Comparison of ENCODE assay signal across 24 mouse cellular contexts in genomic region chr3:38900839-38901238, GRCm38 (mm10). TPM values are rescaled to one million over a fixed set of nuclear protein-coding genes. Genes with fewer than 3 reads are reported as not detected.
A peak's percentile ranks its signal among the peaks of the same experiment; 100 is the strongest.
DNase-seq lines count a peak whose midpoint lies in the region; ATAC-seq and TF ChIP-seq lines count a peak whose summit lies in the region.
"Had no signal": no experiment of that assay in that cellular context is flagged by ENCODE, and none has a peak within 500 bp of the region (broad histone marks: within the 10 kb centered on the region; RNA-seq: fewer than 3 reads in every experiment).

No protein-coding gene starts in this region.

- no peak overlapping the region for H3K4me3 ChIP-seq in forebrain, embryonic 12.5 days (replicated peaks)
- no peak overlapping the region for H3K4me3 ChIP-seq in forebrain, postnatal 0 days (ENCODE audit: low read depth, low read length)
- no peak overlapping the region for H3K4me3 ChIP-seq in neural tube, embryonic 15.5 days (replicated peaks)
- no peak overlapping the region for H3K4me3 ChIP-seq in lung, postnatal 0 days (ENCODE audit: low read depth, low read length)
- H3K4me3 ChIP-seq: embryonic facial prominence, embryonic 13.5 days; heart, embryonic 10.5 days had no signal

- H3K4me2 ChIP-seq in forebrain, embryonic 12.5 days, result no peak overlapping the region
- H3K4me2 ChIP-seq in forebrain, postnatal 0 days (ENCODE audit: low read depth), result no peak overlapping the region
- no peak overlapping the region for H3K4me2 ChIP-seq in neural tube, embryonic 15.5 days
- H3K4me2 ChIP-seq in lung, postnatal 0 days (replicated peaks; ENCODE audit: low read depth, low read length), result no peak overlapping the region

- no peak for DNase-seq in forebrain, postnatal 0 days
- DNase-seq in neural tube, embryonic 10.5 days (ENCODE audit: extremely low spot score, low spot score), result peak; percentile 11
- DNase-seq in R1 (ENCODE audit: low read depth, low spot score), result peak; percentile 9
- no peak for DNase-seq in lung, postnatal 0 days (ENCODE audit: low spot score)
- DNase-seq: adrenal gland, adult 8-10 months; adrenal gland, postnatal 36 days; cerebellum, adult 11 months; cerebellum, adult 8-10 months; cerebellum, postnatal 14 days; gastrocnemius, postnatal 10 days; heart, adult 18-20 months; heart, postnatal 10 days; heart, postnatal 4 days; kidney, adult 8-10 months had no signal

- H3K36me3 ChIP-seq in forebrain, embryonic 12.5 days (replicated peaks), result peaks cover 9% of the 10 kb centered on the region
- no peaks in the 10 kb centered on the region for H3K36me3 ChIP-seq in forebrain, postnatal 0 days (ENCODE audit: insufficient read depth)
- H3K36me3 ChIP-seq in neural tube, embryonic 15.5 days, result no peaks in the 10 kb centered on the region
- no peaks in the 10 kb centered on the region for H3K36me3 ChIP-seq in lung, postnatal 0 days (ENCODE audit: insufficient read depth, low read length)

- no peak overlapping the region for H3K27ac ChIP-seq in forebrain, embryonic 12.5 days
- H3K27ac ChIP-seq in forebrain, postnatal 0 days (ENCODE audit: low read depth, low read length), result no peak overlapping the region
- H3K27ac ChIP-seq in neural tube, embryonic 15.5 days (replicated peaks), result no peak overlapping the region
- H3K27ac ChIP-seq in lung, postnatal 0 days (ENCODE audit: low read length), result no peak overlapping the region
- H3K27ac ChIP-seq: embryonic facial prominence, embryonic 13.5 days; heart, embryonic 10.5 days had no signal

- peaks cover 9% of the 10 kb centered on the region for H3K4me1 ChIP-seq in forebrain, embryonic 12.5 days
- peaks cover 4% of the 10 kb centered on the region; the same call in 1 of the 2 replicates for H3K4me1 ChIP-seq in forebrain, postnatal 0 days (ENCODE audit: insufficient read depth)
- H3K4me1 ChIP-seq in neural tube, embryonic 15.5 days, result peaks cover 57% of the 10 kb centered on the region
- no peaks in the 10 kb centered on the region for H3K4me1 ChIP-seq in lung, postnatal 0 days (ENCODE audit: insufficient read depth, low read depth, low read length)

- TF ChIP-seq EP300 in lung, postnatal 0 days (IDR thresholded peaks at IDR 0.05), result no peak

- H3K9me3 ChIP-seq in forebrain, embryonic 12.5 days, result no peaks in the 10 kb centered on the region
- H3K9me3 ChIP-seq in forebrain, postnatal 0 days (ENCODE audit: low read length), result no peaks in the 10 kb centered on the region
- no peaks in the 10 kb centered on the region for H3K9me3 ChIP-seq in neural tube, embryonic 15.5 days (replicated peaks)
- no peaks in the 10 kb centered on the region for H3K9me3 ChIP-seq in lung, postnatal 0 days (ENCODE audit: low read length)
- H3K9me3 ChIP-seq: embryonic facial prominence, embryonic 13.5 days; heart, embryonic 10.5 days had no signal

- TF ChIP-seq CTCF in forebrain, postnatal 0 days (IDR thresholded peaks at IDR 0.05; ENCODE audit: low read depth), result no peak
- no peak for TF ChIP-seq CTCF in lung, postnatal 0 days (IDR thresholded peaks at IDR 0.05)

- no peak overlapping the region for H3K9ac ChIP-seq in forebrain, embryonic 12.5 days
- H3K9ac ChIP-seq in forebrain, postnatal 0 days, result no peak overlapping the region
- no peak overlapping the region for H3K9ac ChIP-seq in neural tube, embryonic 15.5 days (replicated peaks)
- H3K9ac ChIP-seq in lung, postnatal 0 days (replicated peaks; ENCODE audit: low read depth), result no peak overlapping the region
- H3K9ac ChIP-seq: embryonic facial prominence, embryonic 13.5 days had no signal

- ATAC-seq in forebrain, embryonic 12.5 days (ENCODE audit: low FRiP score), result 0 out of 2 replicates have a peak, but pooled peaks have one; percentile 23
- ATAC-seq in forebrain, postnatal 0 days, result no peak
- no peak for ATAC-seq in neural tube, embryonic 15.5 days (ENCODE audit: low FRiP score)
- ATAC-seq in activated CD4-positive, CD25-positive, alpha-beta regulatory T cell, adult 4 months, result no peak
- no peak for ATAC-seq in lung, postnatal 0 days
- ATAC-seq: forebrain, embryonic 14.5 days; hindbrain, embryonic 16.5 days; inflammation-experienced regulatory T-cells, adult 6 months; intestine, postnatal 0 days had no signal

- H3K27me3 ChIP-seq in forebrain, embryonic 12.5 days, result no peaks in the 10 kb centered on the region
- H3K27me3 ChIP-seq in forebrain, postnatal 0 days (ENCODE audit: insufficient read depth, low read length), result no peaks in the 10 kb centered on the region
- H3K27me3 ChIP-seq in neural tube, embryonic 15.5 days (replicated peaks), result no peaks in the 10 kb centered on the region
- no peaks in the 10 kb centered on the region for H3K27me3 ChIP-seq in lung, postnatal 0 days (replicated peaks; ENCODE audit: insufficient read depth, low read length)
- H3K27me3 ChIP-seq: embryonic facial prominence, embryonic 13.5 days had no signal

- WGBS in forebrain, embryonic 12.5 days, result 43% methylated on average over 1 of the region's 1 CpGs
- WGBS in forebrain, postnatal 0 days, result 11% methylated on average over 1 of the region's 1 CpGs
- WGBS in neural tube, embryonic 15.5 days, result 23% methylated on average over 1 of the region's 1 CpGs
- 15% methylated on average over 1 of the region's 1 CpGs for WGBS in lung, postnatal 0 days

RNA-seq across cellular contexts. Expression of gene Fat4, which starts 14.1 kb away (rescaled TPM):
- 14.2 and 15.6 TPM in 2 replicates for polyA plus RNA-seq in forebrain, embryonic 12.5 days (2016; fragmentation: Nextera tagmentation; extraction: Ambion mirVana)
- 49.6 and 62.6 TPM in 2 replicates for total RNA-seq in forebrain, postnatal 0 days (2014; rRNA removed)
- 3.2 and 4.3 TPM in 2 replicates for polyA plus RNA-seq in forebrain, postnatal 0 days (2015; fragmentation: Nextera tagmentation; extraction: Ambion mirVana)
- 10.6 and 11.8 TPM in 2 replicates for polyA plus RNA-seq in neural tube, embryonic 15.5 days (2015; fragmentation: Nextera tagmentation; extraction: Ambion mirVana)
- not detected for polyA plus RNA-seq in activated CD4-positive, CD25-positive, alpha-beta regulatory T cell, adult 4 months (2017; shearing (Covaris generic))
- 3.3 and 3.5 TPM in 2 replicates for polyA plus RNA-seq in lung, postnatal 0 days (2015; fragmentation: Nextera tagmentation; extraction: Ambion mirVana)
- total RNA-seq: MEL had no signal

Comparison
In these comparisons a context has a peak if more than half of its experiments do, and no peak if none do; other contexts are left out.
1. DNase-seq: peak in neural tube, embryonic 10.5 days (single experiment) and R1 (single experiment); none in forebrain, postnatal 0 days (single experiment) and lung, postnatal 0 days (single experiment).